Mouse (Mus musculus): ENCODE measurements at regions not wholly inside any gene's neighbourhood (a gene's known extent, or its start where the extent isn't known, plus 50 kb on each side); places are given as distances from the start of the nearest gene placed in this dataset.
"Not testable (repeated sequence)": the region's sequence is repeated elsewhere in the genome, so short reads cannot be mapped to it uniquely, and the experiment has no call there.

GRCm38 (mm10) chr9:6845281-6845680 lies 339.0 kb downstream of the Dync2h1 start:
- DNase-seq (ENCODE audit: low read depth, low spot score): not testable (repeated sequence)

GRCm38 (mm10) chr9:6834936-6835335 lies 349.3 kb downstream of the Dync2h1 start:
- DNase-seq (ENCODE audit: low read depth, low spot score): not testable (repeated sequence)

GRCm38 (mm10) chr9:6834470-6834869 lies 349.8 kb downstream of the Dync2h1 start:
- DNase-seq (ENCODE audit: low read depth, low spot score): no peak

- DNase-seq (ENCODE audit: low read depth, low spot score): no peak
These were observed 351.4 kb downstream of the Dync2h1 start for GRCm38 (mm10) chr9:6832862-6833261.

- DNase-seq (ENCODE audit: low read depth, low spot score): not testable (repeated sequence)
These were observed 352.6 kb downstream of the Dync2h1 start for GRCm38 (mm10) chr9:6831642-6832041.

GRCm38 (mm10) chr9:6826581-6826980 lies 357.7 kb downstream of the Dync2h1 start:
- no peak for DNase-seq (ENCODE audit: low read depth, low spot score)

- DNase-seq (ENCODE audit: low read depth, low spot score): no peak
These were observed 358.6 kb downstream of the Dync2h1 start for GRCm38 (mm10) chr9:6825609-6826008.

GRCm38 (mm10) chr9:6823946-6824345 lies 360.3 kb downstream of the Dync2h1 start:
- not testable (repeated sequence) for DNase-seq (ENCODE audit: low read depth, low spot score)

- DNase-seq (ENCODE audit: low read depth, low spot score): no peak
These were observed 360.7 kb downstream of the Dync2h1 start for GRCm38 (mm10) chr9:6823536-6823935.

GRCm38 (mm10) chr9:6776671-6777070 lies 407.6 kb downstream of the Dync2h1 start:
- no peak for DNase-seq (ENCODE audit: low read depth, low spot score)

GRCm38 (mm10) chr9:6741478-6741877 lies 442.8 kb downstream of the Dync2h1 start:
- DNase-seq (ENCODE audit: low read depth, low spot score): no peak

GRCm38 (mm10) chr9:6736411-6736810 lies 447.8 kb downstream of the Dync2h1 start:
- DNase-seq (ENCODE audit: low read depth, low spot score): no peak

- no peak for DNase-seq (ENCODE audit: low read depth, low spot score)
These were observed 456.8 kb upstream of the Ddi1 start for GRCm38 (mm10) chr9:6726411-6726810.

- no peak for DNase-seq (ENCODE audit: low read depth, low spot score)
These were observed 407.6 kb upstream of the Ddi1 start for GRCm38 (mm10) chr9:6677225-6677718.

- peak; percentile 39 for DNase-seq (ENCODE audit: low read depth, low spot score)
These were observed 398.6 kb upstream of the Ddi1 start for GRCm38 (mm10) chr9:6668001-6668969.

- no peak for DNase-seq (ENCODE audit: low read depth, low spot score)
These were observed 396.0 kb upstream of the Ddi1 start for GRCm38 (mm10) chr9:6665679-6666078.

- no peak for DNase-seq (ENCODE audit: low read depth, low spot score)
These were observed 382.8 kb upstream of the Ddi1 start for GRCm38 (mm10) chr9:6652267-6652994.

GRCm38 (mm10) chr9:6651572-6652236 lies 382.1 kb upstream of the Ddi1 start:
- no peak for DNase-seq (ENCODE audit: low read depth, low spot score)

GRCm38 (mm10) chr9:6645796-6646309 lies 376.2 kb upstream of the Ddi1 start:
- DNase-seq (ENCODE audit: low read depth, low spot score): no peak

- DNase-seq (ENCODE audit: low read depth, low spot score): no peak
These were observed 375.7 kb upstream of the Ddi1 start for GRCm38 (mm10) chr9:6645321-6645720.

- no peak for DNase-seq (ENCODE audit: low read depth, low spot score)
These were observed 347.5 kb upstream of the Ddi1 start for GRCm38 (mm10) chr9:6617155-6617554.

- no peak for DNase-seq (ENCODE audit: low read depth, low spot score)
These were observed 339.6 kb upstream of the Ddi1 start for GRCm38 (mm10) chr9:6609284-6609627.
